Mouse (Mus musculus): ENCODE data around the gene Olfr167. TPM values are rescaled to one million over a fixed set of nuclear protein-coding genes. Genes with fewer than 3 reads are reported as not detected.
"Not testable (repeated sequence)": the region's sequence is repeated elsewhere in the genome, so short reads cannot be mapped to it uniquely, and the experiment has no call there.

The Olfr167 gene
- total RNA-seq (2021) = not detected in 2 replicates
- long read RNA-seq = 0 reads

- no peak for DNase-seq
Measured at GRCm38 (mm10) chr16:19522166-19522565, at the start of gene Olfr167. Gene Olfr167 (minus strand): TSS chr16:19522266.

DNA sequence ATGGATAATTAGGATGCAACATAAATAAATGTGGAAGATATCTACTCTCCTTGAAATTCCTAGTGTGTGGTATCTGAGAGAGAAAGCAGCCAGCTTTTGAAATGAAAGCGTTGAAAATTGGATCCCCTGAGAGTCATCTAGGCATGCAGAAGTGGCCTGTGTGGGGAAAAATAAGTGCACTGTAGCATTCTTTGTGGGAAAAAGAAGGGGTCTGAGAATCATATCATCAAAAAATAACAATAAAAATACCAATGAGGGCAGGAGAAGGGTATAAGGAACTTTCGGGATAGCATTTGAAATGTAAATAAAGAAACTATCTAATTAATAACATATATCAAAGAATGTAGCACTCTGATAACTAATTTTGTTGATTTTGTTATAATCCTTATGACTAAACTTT, 49.6 kb upstream of the Olfr167 start, which contains the start of gene Olfr169:
Gene Olfr169, minus strand, starts transcription at position 101 of the 400 bp plus-strand sequence.
- DNase-seq = not testable (repeated sequence)

DNA sequence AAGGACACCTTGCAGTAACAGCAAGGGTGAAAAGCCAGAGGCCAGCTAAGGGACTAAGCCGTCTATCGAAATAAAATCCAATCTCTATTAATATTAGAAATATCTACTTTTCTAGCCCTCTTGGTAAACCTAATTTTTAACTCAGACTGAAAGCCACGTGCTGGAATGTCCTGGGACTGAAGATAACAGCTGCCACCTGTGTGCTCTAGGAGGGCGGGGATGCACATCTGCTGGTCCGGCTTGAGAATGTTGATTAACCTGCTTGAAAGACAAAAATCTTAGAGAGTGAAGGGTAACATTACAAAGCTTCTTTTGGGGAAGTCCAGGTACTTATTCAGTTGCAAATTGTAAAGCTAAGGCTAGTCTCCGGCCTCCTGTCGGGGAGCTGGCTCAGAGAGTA, 31.4 kb upstream of the Olfr167 start:
- not testable (repeated sequence) for DNase-seq

DNA sequence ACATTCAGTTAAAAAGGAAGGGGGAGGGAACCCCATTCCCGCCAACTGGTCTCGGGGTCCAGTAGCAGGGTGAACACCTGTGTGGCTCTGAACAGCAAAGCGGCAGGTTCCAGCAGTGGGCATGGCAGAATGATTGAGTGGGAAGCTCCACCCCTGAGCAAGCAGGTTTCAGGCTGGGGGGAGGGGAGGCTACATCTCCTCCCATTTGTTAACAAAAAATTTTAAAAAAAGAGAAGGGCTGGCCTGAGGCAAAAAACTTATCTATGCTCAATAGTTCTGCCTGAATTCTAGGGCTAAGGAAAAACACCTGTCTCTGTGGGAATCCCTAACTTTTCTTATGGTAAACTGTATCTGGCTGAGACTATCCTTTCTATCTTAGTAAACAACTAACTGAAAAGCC, 30.2 kb upstream of the Olfr167 start:
- DNase-seq = not testable (repeated sequence)

GRCm38 (mm10) chr16:19535455-19535854, 13.4 kb upstream of the Olfr167 start, which contains the start of gene Olfr168:
Gene Olfr168 (minus strand): TSS chr16:19535555.
- no peak for DNase-seq

- DNase-seq = no peak
Measured at GRCm38 (mm10) chr16:19483394-19483793, 38.7 kb downstream of the Olfr167 start, which contains the start of gene Olfr166. Gene Olfr166 (plus strand): TSS chr16:19483694.

- DNase-seq = no peak
Measured at GRCm38 (mm10) chr16:19464365-19464764, 57.7 kb downstream of the Olfr167 start.

Other genes with a start within 250 kb of the Olfr167 start
- not detected in 2 replicates for gene Olfr164, start 208.2 kb downstream of the Olfr167 start, total RNA-seq (2021)
- not detected in 2 replicates for gene Olfr165, start 99.1 kb downstream of the Olfr167 start, total RNA-seq (2021)
- not detected in 2 replicates for gene Olfr166, start 38.6 kb downstream of the Olfr167 start, total RNA-seq (2021)
- not detected in 2 replicates for gene Olfr168, start 13.3 kb upstream of the Olfr167 start, total RNA-seq (2021)
- not detected in 2 replicates for gene Olfr169, start 49.5 kb upstream of the Olfr167 start, total RNA-seq (2021)
- gene Olfr170, start 89.6 kb upstream of the Olfr167 start, total RNA-seq (2021) = not detected in 2 replicates
- gene Olfr171, start 107.7 kb upstream of the Olfr167 start, total RNA-seq (2021) = not detected in 2 replicates
- gene Lamp3, start 184.1 kb upstream of the Olfr167 start, total RNA-seq (2021) = not detected in 2 replicates
- gene B3gnt5, start 237.9 kb upstream of the Olfr167 start, total RNA-seq (2021) = 0.94 and 1.9 TPM in 2 replicates